Mouse (Mus musculus) lung, postnatal 0 days (tissue): ENCODE data around the gene Gtpbp6.

ENCODE experiments used
- CTCF ChIP-seq: IDR thresholded peaks from 2 replicates; pipeline ENCODE4 v1.5.1; 2016; ENCODE audit warnings: antibody characterized with exemption, mild to moderate bottlenecking
- EP300 ChIP-seq: IDR thresholded peaks from 2 replicates; pipeline ENCODE4 v1.6.1; 2016; ENCODE audit warnings: antibody characterized with exemption, mild to moderate bottlenecking, control low read depth

GRCm38 (mm10) chr5:110140424-110140823 is 32.4 kb upstream of the Gtpbp6 start:
- TF ChIP-seq CTCF (no peak), EP300 (no peak)
